In genomic region chr9:104496220-104496619, GRCm38 (mm10) we compare ENCODE assay signal across 15 mouse cellular contexts. TPM values are rescaled to one million over a fixed set of nuclear protein-coding genes. Genes with fewer than 3 reads are reported as not detected.
"Had no signal": no experiment of that assay in that cellular context is flagged by ENCODE, and none has a peak within 500 bp of the region (broad histone marks: within the 10 kb centered on the region; RNA-seq: fewer than 3 reads in every experiment).

No protein-coding gene starts in this region.

- DNase-seq: lung, adult 18-20 months; lung, embryonic 14.5 days; lung, postnatal 10 days; lung, postnatal 4 days; midbrain, embryonic 14.5 days; retina, postnatal 1 day; right cerebral cortex, postnatal 14 days; spleen, adult 18-20 months; thymus, adult 18-20 months; thymus, postnatal 14 days; thymus, postnatal 36 days had no signal

- ATAC-seq: midbrain, embryonic 16.5 days had no signal

RNA-seq across cellular contexts. Expression of gene Cpne4, which starts 50.9 kb away (rescaled TPM):
- total RNA-seq: megakaryocyte, adult 5-6 weeks; megakaryocyte-erythroid progenitor cell, adult 5-6 weeks had no signal
- polyA plus RNA-seq: myocyte had no signal
